Mouse (Mus musculus) MN1 (cell line): ENCODE data around the gene Olfml2a.
"Not testable (repeated sequence)": the region's sequence is repeated elsewhere in the genome, so short reads cannot be mapped to it uniquely, and the experiment has no call there.

Experiments used
- DNase-seq: peaks from one replicate; pipeline ENCODE4 v3.0.0-alpha.2; 2016; ENCODE audit warnings: low spot score

Gene Olfml2a

DNA sequence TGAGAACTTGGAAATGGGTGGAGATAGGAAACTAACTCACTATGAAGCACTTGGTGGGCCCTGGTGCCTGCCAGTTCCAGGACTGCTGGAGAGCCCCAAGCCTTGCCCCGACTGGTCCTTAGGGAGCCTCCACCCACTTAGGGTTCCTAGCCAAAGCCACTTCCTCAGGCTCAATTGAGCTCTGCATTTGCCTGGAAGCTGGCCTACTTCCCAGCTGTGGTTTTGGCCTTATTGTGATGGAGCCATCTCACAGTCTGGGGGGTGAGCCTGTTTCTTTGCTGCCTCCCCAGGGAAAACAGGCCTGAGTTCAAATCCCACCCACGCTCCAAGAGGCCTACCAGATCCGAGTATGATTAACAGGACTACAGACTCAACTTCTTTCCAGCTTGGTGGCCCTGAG, 54.8 kb downstream of the Olfml2a start:
- DNase-seq, result no peak

DNA sequence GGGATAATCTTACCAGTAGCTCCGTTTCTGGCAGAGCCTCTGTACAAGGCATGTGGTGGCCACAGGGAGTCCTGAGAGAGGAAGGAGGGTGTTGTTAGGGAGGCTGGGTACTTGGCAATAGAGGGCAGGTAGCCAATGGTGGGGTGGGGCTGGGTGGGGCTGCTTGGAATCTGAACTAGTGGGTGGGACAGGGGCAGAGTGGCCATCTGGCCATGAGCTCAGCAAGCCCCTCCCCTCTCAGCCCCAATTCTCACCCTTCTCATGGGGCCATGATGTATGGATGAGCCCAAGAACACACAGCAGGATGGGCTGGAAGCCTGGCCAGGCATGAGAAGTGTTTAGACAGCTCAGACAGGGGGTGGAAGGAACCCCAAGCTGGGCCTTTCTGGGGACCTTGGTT, 55.6 kb downstream of the Olfml2a start:
- DNase-seq, result no peak

DNA sequence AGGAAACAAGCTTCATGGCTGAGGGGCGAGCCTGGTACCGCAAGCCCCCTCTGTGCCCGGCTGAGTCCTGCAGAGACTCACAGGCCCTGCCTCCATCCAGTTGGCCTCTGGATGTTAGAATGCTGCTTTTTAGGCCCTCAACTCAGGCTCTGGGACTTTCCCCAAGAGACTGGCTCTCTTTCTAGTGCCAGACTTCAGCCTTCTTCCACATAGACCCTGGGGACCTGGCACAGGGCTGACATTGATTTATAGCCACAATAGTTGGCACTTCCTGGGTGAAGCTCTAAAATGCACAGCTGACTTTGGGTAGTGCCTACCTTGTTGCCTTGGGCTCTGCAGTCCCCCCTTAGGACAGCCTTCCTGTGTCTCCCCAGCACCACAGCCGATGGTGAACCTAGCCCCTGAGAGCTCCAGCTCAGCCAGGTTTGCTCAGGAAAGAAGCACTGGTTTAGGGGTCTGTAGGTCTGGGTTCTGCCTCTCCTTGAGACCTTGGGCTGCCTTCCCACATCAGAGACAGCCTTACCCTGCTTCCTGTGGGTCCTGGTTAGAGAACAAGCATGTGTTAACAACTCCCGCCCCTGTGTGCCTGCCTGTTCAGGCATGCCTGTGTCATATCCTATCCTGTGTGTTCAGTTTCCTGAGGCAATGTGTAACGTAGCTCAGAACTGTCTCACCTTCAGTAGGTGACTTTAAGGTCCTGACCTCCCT, 56.2 kb downstream of the Olfml2a start:
- DNase-seq, result no peak

DNA sequence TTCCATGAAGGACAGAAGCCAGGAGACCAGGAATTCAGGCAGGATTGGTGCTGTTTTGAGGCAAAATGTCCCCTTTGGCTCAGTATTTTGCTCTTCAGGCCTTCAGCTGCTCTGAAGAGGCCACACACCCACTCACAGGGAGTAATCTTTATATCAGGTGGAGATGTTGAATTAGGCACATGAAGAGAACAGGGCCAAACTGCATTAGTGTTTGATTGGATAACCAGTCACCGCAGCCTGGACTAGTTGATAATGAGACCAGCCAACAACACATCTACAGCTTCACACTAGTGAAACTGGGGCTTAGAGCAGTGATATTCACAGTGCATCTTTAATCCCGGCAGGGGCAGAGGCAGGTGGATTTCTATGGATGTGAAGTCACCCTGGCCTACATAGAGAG, 57.2 kb downstream of the Olfml2a start:
- DNase-seq, result no peak

DNA sequence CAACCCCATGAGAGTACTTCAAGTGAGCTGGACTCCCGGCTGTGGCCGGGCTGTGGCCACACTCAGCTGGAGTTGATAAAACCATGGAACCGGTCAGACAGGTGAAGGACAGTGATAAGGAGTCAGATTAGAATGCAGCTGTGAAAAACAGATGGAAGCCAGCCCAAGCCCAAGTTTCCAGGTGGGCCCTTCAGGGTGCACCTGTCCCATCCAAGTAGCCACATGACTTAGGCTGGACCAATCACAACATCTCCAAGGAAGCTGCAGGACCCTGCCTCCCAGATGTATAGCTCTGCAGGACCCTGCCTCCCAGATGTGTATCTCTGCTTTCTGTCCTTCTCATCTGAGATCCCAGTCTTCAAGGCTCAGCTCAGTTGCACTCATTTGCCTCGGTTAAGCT, 60.2 kb downstream of the Olfml2a start:
- no peak for DNase-seq

DNA sequence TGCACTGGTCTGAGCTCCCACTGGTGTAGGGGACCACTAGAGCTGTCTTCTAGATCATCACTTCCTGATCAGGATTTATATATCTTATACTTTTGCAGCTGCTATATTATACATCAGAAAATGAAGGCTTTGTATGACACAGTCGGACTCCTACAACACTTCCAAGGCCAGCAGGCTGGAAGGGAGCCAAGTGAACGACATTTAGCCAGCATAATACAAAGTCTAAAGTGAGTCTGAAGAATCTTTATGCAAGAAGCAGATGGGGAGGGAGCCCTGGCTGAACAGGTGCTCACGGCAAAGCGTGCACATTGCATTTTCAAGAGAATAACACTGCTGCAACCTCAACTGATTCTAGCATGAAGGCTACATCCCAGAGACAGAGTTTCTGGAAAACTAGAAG, 60.7 kb downstream of the Olfml2a start:
- no peak for DNase-seq

DNA sequence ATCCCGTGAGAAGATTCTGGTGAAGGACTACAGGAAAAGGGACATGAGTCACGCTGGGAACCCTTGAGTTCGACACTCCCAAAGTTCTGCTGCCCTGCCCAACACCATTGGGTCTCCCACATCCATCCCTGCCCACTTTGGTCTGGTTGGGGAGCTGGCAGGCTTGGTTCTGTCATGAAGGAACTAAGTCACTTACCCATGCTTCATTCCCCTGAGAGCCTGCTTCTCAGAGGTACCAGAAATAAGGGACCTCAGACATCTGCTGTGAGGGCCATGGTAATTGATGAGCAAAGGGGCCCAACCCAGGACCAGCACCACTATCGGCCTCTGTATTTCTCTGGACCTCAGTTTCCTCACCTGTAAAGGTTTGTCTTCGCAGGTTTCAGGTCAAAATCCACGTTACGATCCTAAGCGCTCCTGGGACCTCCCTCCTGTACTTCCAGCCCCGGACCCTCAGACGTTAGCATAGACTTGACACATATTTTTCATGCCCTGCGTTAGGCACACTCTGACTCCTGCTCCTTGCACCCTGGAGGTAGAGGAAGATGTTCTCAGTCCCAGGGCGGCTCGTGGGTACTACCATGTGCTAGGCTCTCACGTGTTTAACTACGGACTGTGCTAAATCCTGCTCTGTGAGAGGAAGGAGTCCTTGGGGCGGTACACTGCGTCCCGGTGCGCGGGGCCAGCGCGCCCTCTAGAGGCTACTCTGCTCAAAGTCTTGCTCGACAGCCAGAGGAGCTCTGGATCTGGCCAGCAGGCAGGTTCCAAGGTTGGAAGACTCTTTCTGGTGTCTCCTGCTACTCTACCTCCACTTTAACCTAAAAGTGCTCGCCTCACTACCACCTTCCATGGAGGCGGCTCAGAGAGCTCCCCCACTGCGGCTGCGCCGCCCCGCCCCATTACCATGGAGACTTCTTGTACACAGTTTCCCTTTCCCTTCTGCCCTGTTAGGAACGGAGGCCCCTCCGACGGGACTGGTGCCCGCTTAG, 65.9 kb downstream of the Olfml2a start, which contains the start of gene Wdr38:
Gene Wdr38 (plus strand): TSS at position 91 of the 989 bp plus-strand sequence.
- DNase-seq, result peak; percentile 92

DNA sequence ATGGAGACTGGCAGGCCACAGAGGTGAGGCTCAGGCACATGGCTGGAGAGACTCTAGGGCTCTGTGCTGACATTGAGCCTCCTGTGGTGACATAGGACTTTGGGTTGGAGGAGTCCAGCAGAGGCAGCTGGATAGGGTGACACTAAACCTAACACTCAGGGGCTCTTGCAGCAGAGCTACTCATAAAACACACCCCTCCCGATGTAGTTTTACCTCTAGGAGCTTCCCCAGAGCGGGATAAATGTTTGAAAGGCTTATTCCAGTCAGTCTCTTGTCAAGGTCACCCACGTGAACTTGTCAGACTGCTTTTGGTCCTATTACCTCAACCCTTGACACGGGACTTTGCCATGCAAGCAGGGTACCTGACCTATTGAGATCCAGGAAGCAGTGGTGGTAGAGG, 67.6 kb downstream of the Olfml2a start:
- no peak for DNase-seq

DNA sequence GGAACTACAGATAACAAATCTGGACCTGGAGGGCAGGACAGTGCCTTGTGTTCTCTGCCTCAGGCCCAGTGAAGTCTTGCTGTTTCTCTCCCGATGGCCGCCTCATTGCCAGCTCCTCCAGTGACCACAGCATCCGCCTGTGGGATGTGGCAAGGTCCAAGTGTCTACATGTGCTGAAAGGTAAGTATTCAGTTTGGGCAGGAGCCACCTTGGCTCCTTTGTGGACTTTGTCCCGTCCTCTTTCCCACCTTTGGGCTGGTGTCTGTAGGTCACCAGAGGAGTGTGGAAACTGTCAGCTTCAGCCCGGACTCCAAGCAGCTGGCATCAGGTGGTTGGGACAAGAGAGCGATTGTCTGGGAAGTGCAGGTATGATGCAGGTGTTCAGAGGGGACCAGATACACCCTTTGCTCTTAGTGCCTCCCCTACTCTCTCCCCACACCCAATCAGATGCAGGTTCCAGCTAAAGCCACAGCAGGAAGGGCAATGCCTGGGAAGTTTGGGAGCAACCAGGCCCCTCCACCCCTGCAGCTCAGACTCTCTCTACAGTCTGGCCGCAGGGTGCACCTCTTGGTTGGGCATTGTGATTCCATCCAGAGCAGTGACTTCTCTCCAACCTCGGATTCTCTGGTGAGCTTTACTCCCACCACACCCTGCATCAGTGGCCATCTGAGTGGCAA, 68.3 kb downstream of the Olfml2a start:
- DNase-seq, result no peak

DNA sequence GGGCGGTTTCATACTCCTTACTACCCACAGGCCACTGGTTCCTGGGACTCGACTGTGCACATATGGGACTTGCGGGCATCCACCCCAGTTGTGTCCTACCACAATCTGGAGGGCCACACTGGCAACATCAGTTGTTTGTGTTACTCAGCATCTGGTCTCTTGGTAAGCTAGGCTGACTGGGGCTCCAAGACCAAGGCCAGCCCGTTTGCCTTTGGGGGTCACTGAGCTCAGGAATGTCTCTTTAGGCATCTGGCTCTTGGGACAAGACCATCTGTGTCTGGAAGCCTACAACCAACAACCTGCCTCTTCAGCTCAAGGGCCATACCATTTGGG, 68.8 kb downstream of the Olfml2a start:
- DNase-seq, result no peak

DNA sequence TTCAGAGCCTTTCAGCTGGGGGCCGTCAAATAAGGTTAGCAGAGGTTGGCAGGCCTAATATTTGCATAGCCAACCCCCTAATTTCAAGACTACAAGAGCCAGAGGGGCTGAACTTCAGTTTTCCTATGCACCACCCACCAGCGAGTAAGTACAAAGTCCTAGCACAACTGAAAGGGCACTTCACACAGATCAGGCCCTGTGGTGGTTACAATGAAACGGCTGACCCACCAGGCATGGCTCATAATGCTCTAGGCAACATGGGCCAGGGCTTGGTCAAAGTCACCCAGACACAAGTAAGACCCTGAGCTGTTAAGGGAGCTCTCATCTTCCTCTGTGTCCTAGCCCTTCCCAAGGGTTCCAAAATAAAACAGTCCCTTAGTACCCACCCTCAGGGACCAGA, 70.1 kb downstream of the Olfml2a start:
- DNase-seq, result no peak

DNA sequence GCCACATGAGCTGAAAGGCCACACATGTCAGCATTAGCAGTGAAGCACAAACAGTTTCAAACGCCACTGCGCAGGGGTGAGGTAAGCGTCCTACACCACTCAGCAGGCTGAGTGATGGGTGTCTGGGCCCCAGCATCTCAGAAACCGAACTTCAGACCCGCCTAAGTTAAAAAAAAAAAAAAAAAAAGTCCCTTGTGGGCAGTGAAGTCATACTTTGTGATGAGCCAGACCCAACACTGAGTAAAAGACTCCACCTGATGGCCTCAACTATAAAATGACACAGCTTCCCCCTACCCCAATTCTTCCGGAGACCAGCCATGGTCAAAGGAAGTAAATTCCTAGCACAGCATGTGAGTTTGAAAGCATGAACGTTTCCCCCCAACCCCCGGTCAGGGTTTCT, 71.3 kb downstream of the Olfml2a start:
- no peak for DNase-seq

DNA sequence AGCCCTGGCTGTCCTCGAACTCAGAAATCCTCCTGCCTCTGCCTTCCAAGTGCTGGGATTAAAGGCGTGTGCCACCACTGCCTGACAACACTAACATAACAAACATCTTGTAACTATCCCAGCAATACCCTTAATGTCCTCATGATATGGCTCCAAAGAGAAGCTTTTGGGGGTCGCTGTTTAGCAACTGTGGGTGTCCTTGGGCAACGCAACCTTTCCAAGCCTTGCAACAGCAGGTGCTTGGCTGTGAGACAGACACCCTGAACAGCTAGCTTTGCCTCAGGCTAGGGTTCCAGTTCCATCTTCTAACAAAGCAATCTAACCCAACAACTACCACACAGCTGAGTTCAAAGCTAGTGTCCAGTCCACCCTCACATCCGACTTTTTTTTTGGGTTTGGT, 71.7 kb downstream of the Olfml2a start:
- DNase-seq, result no peak

DNA sequence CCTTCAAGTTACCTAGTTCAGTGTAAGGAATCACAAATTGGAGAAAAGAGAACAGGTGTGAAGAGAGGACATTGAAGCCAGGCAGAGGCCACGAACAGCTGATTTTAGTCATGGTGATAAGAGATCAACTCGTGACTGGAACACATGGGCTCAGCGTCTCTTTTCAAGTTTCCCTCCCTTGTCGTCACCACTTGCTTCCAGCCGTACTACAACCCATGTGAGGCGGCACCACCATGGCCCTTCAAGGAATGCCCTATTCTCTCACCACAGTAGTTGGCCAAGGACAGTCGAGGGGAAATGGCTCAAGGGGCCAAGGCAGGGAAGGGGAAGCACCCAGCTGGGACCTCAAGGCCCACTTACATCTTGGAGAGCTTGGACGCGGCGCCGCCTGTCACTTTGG, 72.6 kb downstream of the Olfml2a start:
- DNase-seq, result peak; percentile 62

DNA sequence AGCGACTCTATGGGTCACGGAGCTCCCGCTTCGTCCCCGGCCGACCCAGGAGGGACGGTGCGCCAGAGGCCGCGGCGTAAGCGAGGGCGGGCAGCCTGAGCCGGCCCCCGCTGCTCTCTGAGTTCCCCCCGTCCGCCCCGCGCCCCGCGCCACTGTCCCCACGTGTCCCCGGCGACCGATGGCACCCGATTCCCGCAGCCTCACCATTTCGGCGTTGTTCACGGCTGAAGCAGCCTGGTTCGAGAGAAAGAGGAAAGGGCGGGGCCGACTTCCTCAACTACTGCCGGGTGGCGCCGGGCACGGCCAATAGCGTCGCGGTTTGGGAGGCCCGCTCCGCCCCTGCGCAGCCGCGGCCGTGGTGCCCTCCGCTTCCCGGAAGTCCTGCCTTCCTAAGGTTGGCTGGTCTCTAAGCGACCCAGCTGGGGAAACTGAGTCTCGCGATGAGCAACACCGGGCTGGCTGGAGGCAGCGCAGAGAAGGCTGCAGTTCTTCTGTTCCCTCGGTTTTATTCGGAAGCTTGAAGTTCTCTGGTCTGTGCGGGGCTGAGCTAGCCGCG, 73.2 kb downstream of the Olfml2a start, which contains the start of gene Arpc5l:
Gene Arpc5l (plus strand): TSS at position 469 of the 556 bp plus-strand sequence.
- DNase-seq, result peak; percentile 97

DNA sequence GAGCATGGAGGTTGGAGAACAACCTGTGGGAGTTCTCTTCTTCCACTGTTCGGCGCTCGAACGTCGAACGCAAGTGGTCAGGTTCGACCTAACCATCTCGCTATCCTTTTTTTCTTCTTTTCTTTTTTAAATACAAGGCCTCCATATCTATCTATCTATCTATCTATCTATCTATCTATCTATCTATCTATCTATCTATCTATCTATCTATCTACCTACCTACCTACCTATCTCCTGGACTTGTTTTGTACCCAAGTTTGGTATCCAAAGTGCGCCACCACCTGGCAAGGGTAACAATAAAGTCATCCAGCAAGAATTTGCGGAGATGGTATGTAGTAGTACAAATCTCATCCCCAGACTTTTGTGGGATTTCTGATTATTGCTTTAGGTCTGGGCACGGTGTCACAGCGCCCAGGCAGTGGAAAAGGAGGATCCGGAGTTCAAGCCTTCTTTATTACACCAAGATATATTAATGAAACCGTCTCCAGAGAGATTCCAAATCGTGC, 73.8 kb downstream of the Olfml2a start, which contains the start of gene Rpl35:
Gene Rpl35 (minus strand): TSS at position 51 of the 506 bp plus-strand sequence.
- no peak for DNase-seq

DNA sequence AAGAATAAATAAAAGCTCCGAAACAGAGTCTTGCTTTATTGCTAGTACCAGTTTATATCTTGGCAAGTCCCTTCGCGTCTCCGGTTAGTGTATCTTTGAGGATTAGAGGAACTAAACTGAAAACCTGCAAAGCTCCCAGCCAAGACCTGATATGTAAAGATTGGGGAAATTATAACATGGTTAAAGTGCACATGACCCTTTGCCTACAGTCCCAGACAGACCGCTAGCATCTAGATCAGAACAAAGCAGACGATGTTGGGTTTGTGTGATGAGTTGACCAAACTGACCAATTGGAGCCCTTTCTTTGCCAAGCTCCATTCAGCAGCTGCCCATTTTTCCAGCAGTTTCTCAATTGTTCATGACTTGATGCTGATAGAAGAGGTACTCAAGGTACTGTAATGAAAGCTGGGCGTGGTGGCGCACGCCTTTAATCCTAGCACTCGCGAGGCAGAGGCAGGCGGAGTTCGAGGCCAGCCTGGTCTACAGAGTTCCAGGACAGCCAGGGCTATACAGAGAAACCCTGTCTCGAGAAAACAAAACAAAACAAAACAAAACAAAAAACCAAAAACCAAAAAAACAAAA, 74.5 kb downstream of the Olfml2a start:
- DNase-seq, result no peak

DNA sequence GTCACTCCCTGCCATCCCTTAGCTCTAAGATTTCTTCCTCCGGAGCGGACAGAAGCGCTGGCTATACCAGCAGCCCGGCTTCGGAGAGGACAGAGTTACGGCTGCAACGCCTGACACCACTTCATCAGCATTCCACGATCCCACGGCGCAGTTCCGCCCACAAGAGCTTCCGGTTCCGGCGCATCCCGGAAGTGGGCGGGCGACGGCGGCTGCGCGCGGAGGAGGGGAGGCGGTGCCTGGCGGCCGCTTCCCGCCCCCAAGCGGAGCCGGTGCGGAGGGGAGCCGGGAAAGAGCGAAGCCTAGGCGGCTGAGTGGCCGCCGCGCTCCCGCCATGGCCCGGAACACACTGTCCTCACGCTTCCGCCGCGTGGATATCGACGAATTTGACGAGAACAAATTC, 76.1 kb downstream of the Olfml2a start:
- DNase-seq, result peak; percentile 96

DNA sequence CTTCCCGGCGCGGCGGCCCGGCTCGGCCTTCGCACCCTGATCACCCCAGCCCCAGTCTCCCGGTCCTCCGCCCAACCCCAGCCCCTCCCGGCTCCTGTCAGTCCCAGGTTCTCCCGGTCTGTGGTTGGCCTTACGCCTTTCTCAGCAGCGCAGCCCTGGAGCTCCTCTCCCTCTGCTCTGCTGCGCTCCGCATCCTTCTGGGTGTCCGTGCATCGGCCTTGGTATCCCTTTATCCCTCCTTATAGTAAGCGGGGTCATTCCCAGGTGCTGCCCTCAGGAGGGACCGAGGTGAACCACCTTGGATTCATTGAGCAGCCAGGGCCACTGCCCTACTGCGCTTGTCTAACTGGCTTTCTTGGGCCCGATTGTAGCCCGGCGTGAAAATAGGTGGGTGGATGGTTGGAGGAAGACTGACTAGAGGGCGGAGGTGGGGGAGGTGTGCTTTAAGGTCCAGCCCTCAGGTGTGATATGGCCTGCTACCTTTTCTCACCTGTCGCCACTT, 76.6 kb downstream of the Olfml2a start:
- DNase-seq, result peak; percentile 55

DNA sequence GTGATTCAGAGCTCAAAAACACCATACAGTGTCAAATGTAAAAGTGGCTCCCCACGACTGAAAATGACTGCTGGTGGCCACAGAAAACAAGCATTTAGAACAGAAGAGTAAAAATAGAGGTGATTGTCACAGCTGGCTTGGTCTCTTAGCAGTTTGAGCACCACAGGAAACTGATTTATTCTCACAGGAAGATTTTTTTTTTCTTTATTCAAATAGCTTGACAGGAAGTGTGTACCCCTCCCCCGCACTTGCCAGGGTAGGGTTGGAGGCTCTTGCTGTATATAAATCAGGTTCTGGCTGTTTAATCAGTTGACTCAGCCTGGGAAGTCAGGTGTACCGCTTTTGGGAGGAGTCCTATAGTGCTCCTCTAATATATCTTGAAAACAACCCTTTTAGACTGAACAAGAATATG, 77.2 kb downstream of the Olfml2a start:
- DNase-seq, result peak; percentile 69

DNA sequence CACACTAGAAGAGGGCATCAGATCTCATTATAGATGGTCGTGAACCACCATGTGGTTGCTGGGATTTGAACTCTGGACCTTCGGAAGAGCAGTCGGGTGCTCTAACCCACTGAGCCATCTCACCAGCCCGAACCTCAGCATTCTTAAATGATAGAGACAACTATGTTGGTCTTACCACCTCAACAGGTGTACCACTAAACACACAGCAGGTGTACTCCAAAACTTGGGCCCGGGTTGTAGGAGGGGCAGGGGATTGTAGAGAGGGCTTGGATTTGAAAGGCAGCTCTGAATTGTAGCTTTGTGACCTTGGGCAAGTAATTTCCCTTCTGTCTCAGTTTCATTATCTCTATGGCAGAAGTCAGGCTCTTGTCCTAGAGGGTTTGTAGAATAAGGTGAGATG, 78.4 kb downstream of the Olfml2a start:
- DNase-seq, result not testable (repeated sequence)
